Mouse (Mus musculus) forebrain, embryonic 11.5 days (tissue): ENCODE data around the gene Catsperz. TPM values are rescaled to one million over a fixed set of nuclear protein-coding genes. Genes with fewer than 3 reads are reported as not detected.

ENCODE experiments used
- ATAC-seq: fragments of 200-750 bp; cut with Nextera tagmentation; replicated peaks from 2 replicates; pipeline ENCODE4 v1.8.0; 2017; ENCODE audit warnings: moderate TSS enrichment; ENCODE audit not compliant: low FRiP score
- DNase-seq: peaks from one replicate; pipeline ENCODE4 v3.0.0-alpha.2; 2017; ENCODE audit warnings: low spot score
- H3K27ac ChIP-seq: fragments of 300-500 bp; sonication (generic); 2 replicates; pipeline ENCODE4 v1.5.1; 2014; ENCODE audit warnings: low read depth, low read length
- H3K27me3 ChIP-seq: fragments of 300-500 bp; sonication (generic); 2 replicates; pipeline ENCODE4 v1.6.1; 2014; ENCODE audit warnings: mild to moderate bottlenecking, low read length, mixed read lengths; ENCODE audit not compliant: control insufficient read depth, insufficient read depth
- H3K36me3 ChIP-seq: fragments of 300-500 bp; sonication (generic); 2 replicates; pipeline ENCODE4 v1.6.1; 2014; ENCODE audit warnings: mild to moderate bottlenecking, low read length, moderate library complexity, mixed read lengths; ENCODE audit not compliant: control insufficient read depth, insufficient read depth
- H3K4me1 ChIP-seq: fragments of 300-500 bp; sonication (generic); replicated peaks from 2 replicates; pipeline ENCODE4 v1.6.1; 2014; ENCODE audit warnings: low read length, mixed read lengths; ENCODE audit not compliant: control insufficient read depth, insufficient read depth
- H3K4me2 ChIP-seq: fragments of 300-500 bp; sonication (generic); 2 replicates; pipeline ENCODE4 v1.6.1; 2014; ENCODE audit warnings: low read depth, mild to moderate bottlenecking, low read length, moderate library complexity, mixed read lengths; ENCODE audit not compliant: severe bottlenecking
- H3K4me3 ChIP-seq: fragments of 300-500 bp; sonication (generic); 2 replicates; pipeline ENCODE4 v1.5.1; 2014; ENCODE audit warnings: low read depth, low read length
- H3K9ac ChIP-seq: fragments of 300-500 bp; sonication (generic); 2 replicates; pipeline ENCODE4 v1.6.1; 2014; ENCODE audit warnings: low read length
- H3K9me3 ChIP-seq: fragments of 300-500 bp; sonication (generic); 2 replicates; pipeline ENCODE4 v1.6.1; 2016; ENCODE audit warnings: low read length, mixed read lengths; ENCODE audit not compliant: control insufficient read depth
- WGBS: fragments of 180-500 bp; shearing (Covaris S2); extraction: QIAGEN DNeasy Blood & Tissue Kit; methylation state at CpG from one replicate; pipeline ENCODE4 v1.1.7; 2014; 5-methylcytosine and 5-hydroxymethylcytosine counted together
- polyA plus RNA-seq: library from polyadenylated mRNA; unstranded; fragments of >200 nt; fragmentation: Nextera tagmentation; extraction: Ambion mirVana; gene quantifications from 2 replicates; pipeline ENCODE4 v1.2.1, GENCODE M21; 2014

Gene Catsperz
- polyA plus RNA-seq, 1 experiment from 2014 or later, result not detected

DNA sequence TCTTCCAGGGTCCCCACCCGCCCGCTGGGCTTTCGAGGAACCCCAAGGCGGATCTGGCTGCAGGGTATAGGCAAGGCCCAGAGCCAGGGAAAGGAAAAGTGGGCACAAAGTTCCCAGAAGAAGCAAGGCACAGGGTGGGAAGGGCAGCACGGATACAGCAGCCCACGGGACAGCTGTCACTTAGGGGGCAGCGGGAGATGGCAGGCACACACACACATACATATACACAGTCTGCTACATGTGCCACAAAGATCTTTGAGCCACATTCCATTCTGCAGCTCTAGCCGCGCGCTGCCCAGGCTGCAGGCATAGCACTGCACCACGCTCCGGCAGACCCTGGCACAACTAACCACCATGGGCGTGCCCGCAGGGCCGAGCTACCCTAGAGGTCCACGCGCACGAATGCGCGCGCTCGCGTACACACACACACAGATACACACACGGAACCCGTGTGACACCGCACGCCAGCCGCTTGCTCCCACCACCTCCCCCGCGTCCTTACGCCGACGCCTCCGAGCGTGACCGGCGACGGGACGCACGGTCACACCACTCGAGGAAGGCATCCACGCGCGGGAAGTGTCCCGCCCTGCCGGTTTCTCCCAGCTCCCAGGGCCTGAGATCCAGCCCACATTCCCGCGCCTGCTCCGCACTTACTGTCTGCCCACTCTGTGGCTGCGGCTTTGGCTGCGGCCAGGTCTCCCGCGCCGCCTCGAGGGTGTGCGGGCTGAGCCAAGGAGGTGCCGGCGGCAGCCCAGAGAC is 8.4 kb upstream of the Catsperz start:
- Histone ChIP-seq H3K4me3 (peak overlapping the region; percentile 22), H3K27ac (no peak overlapping the region), H3K9ac (peak overlapping the region; percentile 5; the same call in 1 of the 2 replicates), H3K27me3 (peaks cover 60% of the 10 kb centered on the region), H3K36me3 (no peaks in the 10 kb centered on the region), H3K9me3 (no peaks in the 10 kb centered on the region), H3K4me2 (peak overlapping the region; percentile 41), H3K4me1 (peaks cover 7% of the 10 kb centered on the region; the same call in 1 of the 2 replicates)
- WGBS, result 3% methylated on average over 56 of the region's 58 CpGs
- 0 out of 2 replicates have a peak, but pooled peaks have one; percentile 39 for ATAC-seq
- DNase-seq, result no peak

DNA sequence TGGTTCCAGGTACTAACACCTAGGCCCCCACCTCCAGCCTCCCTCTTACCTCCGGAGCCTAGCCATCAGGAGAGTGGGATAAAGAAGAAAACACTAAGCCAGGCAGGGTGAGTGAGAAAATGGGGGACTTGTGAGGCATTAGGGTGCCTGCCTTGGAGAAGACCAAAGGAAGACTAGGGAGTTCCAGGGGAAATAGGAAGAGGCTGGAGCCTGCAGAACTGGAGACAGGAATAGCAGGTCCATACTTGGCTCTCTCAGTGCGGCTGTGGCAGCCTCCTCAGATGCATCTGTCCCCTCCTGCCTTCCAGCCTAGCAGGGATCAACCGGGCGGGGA is 7.9 kb upstream of the Catsperz start:
- Histone ChIP-seq H3K36me3 (no peaks in the 10 kb centered on the region), H3K27ac (no peak overlapping the region), H3K4me3 (no peak overlapping the region; the same call in 1 of the 2 replicates), H3K9me3 (no peaks in the 10 kb centered on the region), H3K4me1 (peaks cover 7% of the 10 kb centered on the region; the same call in 1 of the 2 replicates), H3K9ac (no peak overlapping the region), H3K4me2 (no peak overlapping the region), H3K27me3 (peaks cover 63% of the 10 kb centered on the region)
- ATAC-seq (no peak), DNase-seq (no peak)
- WGBS, result 20% methylated on average over 4 of the region's 4 CpGs

- DNase-seq, result no peak
- peaks cover 74% of the 10 kb centered on the region for H3K27me3 ChIP-seq
- 50% methylated on average over 1 of the region's 1 CpGs for WGBS
Measured at GRCm38 (mm10) chr19:6932018-6932417, 6.8 kb upstream of the Catsperz start.

DNA sequence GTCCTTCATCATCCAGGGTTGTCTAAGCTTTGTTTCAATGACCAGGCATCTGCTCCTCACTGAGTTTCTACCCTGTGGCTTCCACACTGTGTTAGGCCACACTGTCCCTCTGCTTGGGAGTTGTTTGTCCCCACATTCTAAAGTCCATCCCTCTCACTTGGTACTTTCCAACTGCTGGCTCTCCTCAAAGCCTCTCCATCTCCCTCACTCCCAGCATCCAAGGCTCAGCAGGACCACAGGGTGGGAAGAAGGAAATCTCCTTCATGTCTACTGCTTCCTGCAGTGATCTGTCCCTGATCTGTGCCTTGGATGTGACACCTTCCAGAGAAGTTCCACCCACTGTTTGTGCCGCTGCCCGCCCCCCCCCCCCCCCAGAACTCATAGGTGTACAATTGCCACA is 5.8 kb upstream of the Catsperz start:
- WGBS, result 0% methylated on average over 2 of the region's 2 CpGs

More at GRCm38 (mm10) chr19:6932018-6932417, 6.8 kb upstream of the Catsperz start:
- no peak overlapping the region for H3K9ac ChIP-seq
- no peak overlapping the region for H3K4me3 ChIP-seq
- H3K4me1 ChIP-seq, result peaks cover 10% of the 10 kb centered on the region; the same call in 1 of the 2 replicates
- no peaks in the 10 kb centered on the region for H3K36me3 ChIP-seq
- ATAC-seq, result no peak
- H3K9me3 ChIP-seq, result no peaks in the 10 kb centered on the region
- no peak overlapping the region for H3K27ac ChIP-seq
- H3K4me2 ChIP-seq, result no peak overlapping the region

DNA sequence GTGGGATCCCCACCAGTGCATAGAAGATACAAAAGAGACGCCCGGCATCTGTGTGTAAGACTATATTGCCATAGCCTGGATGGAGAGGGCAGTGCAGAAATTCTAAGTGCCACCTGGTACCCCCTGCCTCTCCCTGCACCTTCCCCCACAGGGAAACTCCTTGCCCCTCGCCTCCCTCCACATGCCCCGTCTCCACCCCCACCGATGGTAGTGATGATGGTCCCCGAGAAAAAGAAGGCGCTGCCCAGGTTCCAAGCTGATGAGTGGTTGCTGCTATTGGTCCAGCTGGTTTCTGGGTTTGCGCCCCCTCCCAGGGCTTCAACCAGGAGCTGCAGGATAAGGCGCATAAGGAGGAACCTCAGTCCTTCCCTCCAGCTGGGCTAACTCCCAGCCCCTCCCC is 2.9 kb upstream of the Catsperz start:
- ATAC-seq, result no peak
- Histone ChIP-seq H3K9me3 (no peaks in the 10 kb centered on the region), H3K9ac (no peak overlapping the region), H3K4me1 (peaks cover 7% of the 10 kb centered on the region; the same call in 1 of the 2 replicates), H3K4me3 (no peak overlapping the region), H3K27me3 (peaks cover 80% of the 10 kb centered on the region), H3K27ac (no peak overlapping the region), H3K36me3 (no peaks in the 10 kb centered on the region), H3K4me2 (no peak overlapping the region)
- no peak for DNase-seq
- WGBS, result 11% methylated on average over 9 of the region's 9 CpGs

More for the DNA sequence above, 5.8 kb upstream of the Catsperz start:
- DNase-seq, result no peak
- H3K27ac ChIP-seq, result no peak overlapping the region
- peaks cover 81% of the 10 kb centered on the region for H3K27me3 ChIP-seq
- H3K36me3 ChIP-seq, result no peaks in the 10 kb centered on the region
- ATAC-seq, result no peak
- H3K4me3 ChIP-seq, result no peak overlapping the region
- H3K4me1 ChIP-seq, result peaks cover 10% of the 10 kb centered on the region; the same call in 1 of the 2 replicates
- no peak overlapping the region for H3K9ac ChIP-seq
- no peaks in the 10 kb centered on the region for H3K9me3 ChIP-seq
- no peak overlapping the region for H3K4me2 ChIP-seq

GRCm38 (mm10) chr19:6926559-6927255 is 1.5 kb upstream of the Catsperz start:
- no peak overlapping the region for H3K27ac ChIP-seq
- peaks cover 11% of the 10 kb centered on the region; the same call in 1 of the 2 replicates for H3K4me1 ChIP-seq
- no peaks in the 10 kb centered on the region for H3K36me3 ChIP-seq
- peaks cover 73% of the 10 kb centered on the region for H3K27me3 ChIP-seq
- H3K9me3 ChIP-seq, result no peaks in the 10 kb centered on the region
- peak overlapping the region; percentile 9; the same call in 1 of the 2 replicates for H3K4me3 ChIP-seq
- DNase-seq, result peak; percentile 74
- H3K4me2 ChIP-seq, result peak overlapping the region; percentile 5; the same call in 1 of the 2 replicates
- WGBS, result 9% methylated on average over 26 of the region's 26 CpGs
- H3K9ac ChIP-seq, result no peak overlapping the region
- ATAC-seq, result no peak

- no peaks in the 10 kb centered on the region for H3K9me3 ChIP-seq
- no peak overlapping the region for H3K9ac ChIP-seq
- DNase-seq, result no peak
- no peak for ATAC-seq
- H3K4me3 ChIP-seq, result peak overlapping the region; percentile 9; the same call in 1 of the 2 replicates
- peaks cover 64% of the 10 kb centered on the region for H3K27me3 ChIP-seq
- peaks cover 12% of the 10 kb centered on the region; the same call in 1 of the 2 replicates for H3K4me1 ChIP-seq
- no peaks in the 10 kb centered on the region for H3K36me3 ChIP-seq
- 6% methylated on average over 40 of the region's 40 CpGs for WGBS
- no peak overlapping the region for H3K4me2 ChIP-seq
- no peak overlapping the region for H3K27ac ChIP-seq
Measured at GRCm38 (mm10) chr19:6925611-6926329, 590 bp upstream of the Catsperz start.
